Mouse (Mus musculus) left cerebral cortex, adult 9 months (tissue): Measurements from ENCODE around the gene Gm44511.
A peak's percentile ranks its signal among the peaks of the same experiment; 100 is the strongest.
"Not testable (repeated sequence)": the region's sequence is repeated elsewhere in the genome, so short reads cannot be mapped to it uniquely, and the experiment has no call there.

ENCODE experiments used
- DNase-seq, 2 experiments: peaks; one replicate each; pipeline ENCODE4 v3.0.0; 2022; ENCODE audit warnings: low spot score in 2 of 2

The Gm44511 gene

DNA sequence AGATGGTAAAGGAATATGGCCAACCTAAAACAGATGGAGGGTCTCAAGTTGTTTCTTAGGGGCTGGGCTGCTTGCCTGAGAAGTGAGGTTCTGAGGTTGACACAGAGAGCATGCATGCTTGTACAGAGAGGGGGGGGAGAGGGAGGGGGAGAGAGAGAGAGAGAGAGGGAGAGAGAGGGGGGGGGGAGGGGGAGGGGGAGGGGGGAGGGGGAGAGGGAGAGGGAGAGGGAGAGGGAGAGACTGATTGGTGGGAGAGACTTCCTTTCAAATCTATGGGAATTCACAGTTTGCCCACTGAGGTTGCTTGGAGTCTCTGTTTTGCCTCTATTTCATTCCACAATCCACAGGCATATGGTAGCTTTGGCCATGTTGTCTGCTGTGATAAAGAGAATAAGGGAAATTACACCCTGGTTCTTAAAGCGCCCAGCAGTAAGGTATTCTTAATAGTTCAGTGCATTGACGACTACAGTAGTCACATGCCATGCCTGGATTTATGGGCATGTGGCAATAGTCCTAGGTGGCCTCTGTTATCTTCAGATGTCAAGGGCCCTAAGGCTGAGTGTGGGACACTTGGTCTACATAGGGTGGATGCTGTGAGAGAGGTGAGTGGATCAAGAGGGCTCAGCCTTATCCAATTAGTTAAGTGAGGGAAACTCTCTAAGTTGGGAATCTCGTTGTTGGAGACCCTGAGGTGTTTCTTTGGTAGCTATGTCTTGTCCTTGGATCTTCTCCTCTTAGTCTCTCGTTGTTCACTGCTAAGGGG is 15.4 kb upstream of the Gm44511 start:
- DNase-seq: no peak

DNA sequence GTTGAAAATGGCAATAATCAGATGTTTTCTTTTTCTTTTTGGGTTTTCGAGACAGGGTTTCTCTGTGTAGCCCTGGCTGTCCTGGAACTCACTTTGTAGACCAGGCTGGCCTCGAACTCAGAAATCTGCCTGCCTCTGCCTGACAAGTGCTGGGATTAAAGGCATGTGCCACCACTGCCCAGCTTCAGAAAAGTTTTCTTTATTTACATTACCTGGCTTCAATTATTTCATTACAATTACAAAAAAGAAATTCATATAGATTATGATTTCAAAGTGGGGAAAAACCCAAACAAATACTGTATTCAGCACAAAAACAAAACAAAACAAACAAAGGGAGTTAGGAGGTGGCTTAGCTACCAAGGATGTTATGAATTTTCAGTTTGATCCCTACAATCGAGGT is 14.6 kb upstream of the Gm44511 start:
- not testable (repeated sequence) for DNase-seq

DNA sequence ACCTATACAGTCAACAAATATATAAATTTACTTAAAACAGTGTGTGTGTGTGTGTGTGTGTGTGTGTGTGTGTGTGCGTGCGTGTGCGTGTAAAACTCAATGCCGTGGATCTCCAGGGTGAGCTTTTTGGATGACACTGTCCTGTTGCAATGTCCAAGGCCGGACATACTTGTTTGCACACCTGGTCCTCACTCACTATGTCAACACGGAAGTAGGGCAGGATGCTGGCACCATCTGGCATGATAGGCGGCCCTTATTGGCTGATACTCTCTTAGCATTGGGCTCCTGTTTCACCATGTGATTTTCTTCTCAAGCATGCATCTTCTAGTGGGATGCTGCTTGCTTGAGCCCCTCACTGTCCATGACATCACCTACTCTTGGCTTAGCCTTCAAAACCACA is 13.8 kb upstream of the Gm44511 start:
- no peak for DNase-seq

DNA sequence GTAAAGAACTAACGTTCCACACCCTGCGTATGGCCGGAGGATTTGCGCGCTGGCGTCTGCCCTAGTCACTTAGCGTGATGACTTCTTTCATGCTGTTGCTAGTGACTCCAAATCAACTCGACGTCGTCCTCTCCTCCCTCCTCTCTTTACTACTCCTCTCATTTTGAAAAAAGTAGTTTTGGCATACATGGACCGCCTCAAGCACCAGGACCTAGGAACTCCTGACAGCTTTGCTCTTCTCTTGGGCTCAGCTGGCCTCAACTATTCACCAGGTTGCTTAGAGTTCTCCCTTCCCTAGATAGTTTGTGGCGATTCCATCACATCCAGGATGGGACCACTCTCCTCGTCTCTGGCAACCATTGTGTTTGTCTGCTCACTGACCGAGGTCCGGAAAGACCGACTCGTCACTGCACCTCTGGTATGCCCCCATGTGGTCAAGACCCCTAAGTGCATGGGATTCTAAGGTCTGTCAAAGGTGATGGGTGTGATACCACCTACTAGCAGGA is 13.2 kb upstream of the Gm44511 start:
- peak; percentile 57 to 83 for DNase-seq

DNA sequence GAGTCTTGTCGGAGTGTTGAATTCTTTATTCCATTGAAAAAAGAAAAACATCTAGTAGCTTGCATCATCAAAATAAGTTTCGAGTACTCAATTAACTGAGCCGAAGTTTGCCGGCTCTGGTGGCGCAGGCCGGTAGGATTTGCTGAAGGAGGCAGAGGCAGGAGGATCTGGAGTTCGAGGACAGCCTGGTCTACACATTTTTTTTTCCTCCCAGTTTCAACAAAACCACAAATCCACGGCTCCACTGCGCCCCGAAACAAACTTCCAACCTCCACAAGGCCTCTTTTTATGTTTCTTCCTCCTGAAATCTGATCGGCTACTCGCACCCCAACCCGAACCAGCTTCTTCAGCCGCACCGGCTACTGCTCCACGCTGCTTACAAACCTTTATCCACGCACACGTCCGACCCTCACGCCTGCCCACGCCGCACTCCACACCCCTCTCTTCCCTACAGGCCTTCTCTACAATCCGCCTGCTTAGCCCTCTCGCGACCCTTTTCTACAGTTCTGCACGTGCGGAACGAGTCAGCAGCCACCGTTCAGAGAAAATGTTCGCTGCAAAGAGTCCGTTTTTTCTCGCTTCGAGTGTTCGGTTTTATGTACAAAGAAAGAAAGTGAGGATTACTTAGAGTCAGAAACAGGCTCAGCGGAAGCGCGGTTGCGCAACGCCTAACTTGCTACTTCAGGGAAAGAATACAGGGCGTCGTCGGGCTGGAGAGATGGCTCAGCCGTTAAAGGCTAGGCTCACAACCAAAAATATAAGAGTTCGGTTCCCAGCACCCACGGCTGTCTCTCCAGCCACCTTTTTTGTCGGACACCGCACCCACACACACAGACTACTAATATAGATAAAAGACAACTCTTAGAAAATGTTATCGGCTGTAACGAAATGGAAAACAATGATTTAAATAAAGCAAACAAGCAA is 12.5 kb upstream of the Gm44511 start:
- DNase-seq: peak; percentile 79 to 95

DNA sequence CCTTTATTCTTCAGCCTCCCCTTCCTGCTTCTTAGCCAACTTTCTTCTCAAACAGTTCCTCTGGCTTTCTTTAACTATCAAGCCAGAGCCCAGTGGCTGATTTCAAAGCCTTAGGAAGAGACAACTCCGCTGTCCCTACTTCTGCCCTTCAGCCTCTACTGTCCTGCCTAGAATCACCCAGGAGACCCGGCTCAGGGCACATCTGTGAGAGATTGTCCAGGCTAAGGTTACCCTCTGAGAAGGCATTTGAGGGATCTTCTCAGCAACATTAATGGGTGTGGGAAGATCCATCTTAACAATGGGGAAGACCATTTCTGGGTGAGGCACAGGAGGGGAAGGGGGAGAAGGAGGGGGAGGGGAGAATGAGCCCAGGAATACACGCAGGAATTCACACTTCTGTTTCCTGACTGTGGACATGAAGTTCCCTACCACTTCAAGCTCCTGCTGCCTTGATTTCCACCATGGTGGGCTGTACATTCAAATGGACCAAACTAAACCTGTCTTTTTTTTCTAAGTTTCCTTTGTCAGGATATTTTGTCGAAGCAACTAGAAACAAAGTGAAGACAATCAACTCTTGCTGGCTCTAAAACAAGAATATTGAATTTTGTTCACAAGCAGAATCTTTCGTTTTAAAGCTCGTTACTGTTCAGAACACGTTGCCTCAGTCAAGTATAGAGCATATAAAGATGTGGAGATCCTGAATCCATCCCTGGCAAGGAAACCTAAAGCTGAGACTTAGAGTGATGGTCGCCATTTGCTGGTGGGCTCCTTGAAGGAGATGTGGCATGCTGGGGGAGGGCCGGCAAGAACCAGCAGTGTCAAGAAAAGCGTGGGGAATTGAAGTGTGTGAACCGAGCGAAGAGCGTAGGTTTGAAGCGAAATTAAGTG is 11.6 kb upstream of the Gm44511 start:
- no peak for DNase-seq

DNA sequence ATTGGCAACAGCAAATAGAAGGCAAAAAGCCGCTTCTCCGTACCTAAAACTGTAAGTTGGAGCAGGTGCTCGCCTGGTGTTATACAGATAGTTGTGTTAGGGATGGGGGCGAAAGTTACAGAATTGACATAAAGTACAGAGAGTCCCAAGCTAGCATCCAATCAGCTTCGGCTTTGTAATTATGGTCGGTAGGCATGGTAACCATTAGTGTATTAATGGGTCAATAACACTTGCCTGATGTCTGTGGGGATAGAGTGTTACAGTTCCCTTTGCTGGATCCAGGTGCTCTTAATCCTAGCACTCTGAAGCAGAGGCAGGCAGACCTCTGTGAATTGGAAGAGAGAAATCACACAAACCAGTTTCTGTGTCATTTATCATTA is 10.8 kb upstream of the Gm44511 start:
- no peak for DNase-seq

DNA sequence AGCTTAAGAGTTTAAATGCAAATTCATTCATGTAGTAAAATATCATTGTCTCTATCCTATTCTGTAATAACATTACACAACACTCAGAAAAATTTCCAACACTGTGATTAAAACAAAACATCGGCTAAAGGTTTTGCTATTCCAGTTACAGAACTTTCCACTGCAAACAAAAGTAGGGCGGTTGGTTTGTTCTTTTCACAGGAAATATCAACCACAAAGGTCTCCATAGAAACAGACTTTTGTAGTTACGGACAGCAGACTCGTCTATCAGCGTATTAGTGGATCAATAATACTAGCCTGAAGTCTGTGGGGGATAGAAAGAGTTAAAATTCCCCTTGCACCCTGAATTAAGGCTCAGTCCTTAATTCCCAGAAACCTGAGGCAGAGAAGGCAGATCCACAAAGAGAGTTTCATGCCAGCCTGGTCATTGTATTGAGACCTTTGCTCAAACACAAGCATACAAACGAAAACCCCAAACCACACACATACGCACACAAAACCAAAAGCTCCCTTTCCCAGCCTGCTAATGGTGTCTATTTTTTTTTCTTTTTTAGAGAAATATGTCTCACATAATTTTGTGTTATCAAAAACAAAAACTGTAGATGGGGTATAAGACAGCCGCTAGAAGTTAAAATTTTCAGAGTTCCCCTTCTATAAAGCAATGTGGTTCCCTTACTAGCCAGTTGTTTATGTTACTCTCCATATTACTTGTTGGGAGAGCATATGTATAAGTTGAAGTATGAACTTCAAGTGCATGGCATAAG is 10.3 kb upstream of the Gm44511 start:
- DNase-seq: no peak

DNA sequence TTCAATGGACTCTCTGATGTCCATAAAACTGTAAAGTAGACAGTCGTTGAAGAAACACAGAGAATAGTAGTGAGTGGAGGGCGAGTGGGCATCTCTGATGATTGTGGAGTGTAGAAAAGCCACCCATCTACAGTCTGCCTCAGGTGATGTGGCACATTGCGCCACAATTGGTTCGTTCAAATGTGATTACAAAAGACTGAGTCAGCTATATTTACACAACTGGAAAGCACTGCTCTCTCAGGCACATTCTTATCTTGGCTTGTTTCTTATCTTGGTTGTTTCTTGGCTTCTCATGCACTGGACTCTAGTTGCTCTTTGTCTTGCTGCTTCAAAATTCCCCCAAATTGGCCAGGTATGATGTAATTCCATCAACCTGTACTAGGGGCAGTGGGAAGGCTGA is 9.5 kb upstream of the Gm44511 start:
- DNase-seq: no peak

DNA sequence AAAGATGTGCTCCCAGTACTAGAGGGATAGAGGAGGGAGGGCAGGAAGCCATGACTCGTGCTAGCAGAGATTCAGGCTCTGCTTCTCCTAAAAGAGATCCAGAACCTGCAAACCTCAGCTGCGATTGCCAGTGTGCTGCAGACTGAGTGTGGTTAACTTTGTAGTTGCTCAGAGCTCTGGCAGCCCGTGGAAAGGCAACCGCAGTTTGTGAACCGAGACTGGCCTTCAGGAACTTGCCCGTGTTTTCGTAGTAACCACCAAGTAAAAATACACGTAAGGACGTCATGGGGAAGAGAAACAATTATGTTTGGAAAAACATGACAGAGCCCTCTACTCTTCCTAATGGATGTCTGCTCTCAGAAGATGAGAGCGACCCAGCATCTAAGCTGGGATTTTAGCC is 6.9 kb upstream of the Gm44511 start:
- DNase-seq: no peak

DNA sequence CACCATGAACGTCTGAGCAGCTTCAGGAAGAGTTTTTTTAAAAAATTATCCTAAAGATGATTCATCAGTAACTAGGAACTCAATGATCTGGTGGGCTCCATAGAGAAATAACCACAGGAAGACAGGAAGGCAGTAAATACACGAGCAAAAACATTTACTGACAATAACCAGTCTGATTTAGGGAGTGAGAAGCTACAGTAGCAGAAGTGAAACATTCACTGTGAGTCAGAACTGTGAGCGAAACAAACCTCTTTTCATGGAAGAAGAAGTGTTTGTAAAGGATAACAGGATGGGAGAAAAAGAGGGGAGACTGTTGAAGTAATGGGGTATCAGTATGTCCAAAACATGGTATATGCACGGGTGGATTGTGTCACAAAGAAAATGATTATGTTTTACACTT is 3.7 kb upstream of the Gm44511 start:
- DNase-seq: no peak

DNA sequence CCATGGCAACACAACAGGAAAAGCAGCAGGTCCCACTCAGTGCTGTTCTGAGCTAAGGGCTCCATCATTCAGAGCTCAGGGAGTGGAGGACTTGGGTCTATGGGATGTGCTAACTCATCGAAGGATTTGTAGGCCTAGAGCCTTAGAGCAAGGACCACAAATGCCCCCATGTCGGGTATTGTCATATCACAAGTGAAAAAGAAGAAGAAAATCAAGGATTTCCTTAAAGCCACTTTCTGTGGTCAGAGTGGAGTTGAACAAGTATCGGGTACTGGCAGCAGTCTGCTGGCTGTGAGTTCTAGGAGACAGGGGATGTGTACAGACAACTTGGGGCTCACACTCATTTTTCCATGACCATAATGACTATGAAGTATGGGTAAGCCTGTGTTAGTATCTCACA is 666 bp upstream of the Gm44511 start:
- no peak for DNase-seq

DNA sequence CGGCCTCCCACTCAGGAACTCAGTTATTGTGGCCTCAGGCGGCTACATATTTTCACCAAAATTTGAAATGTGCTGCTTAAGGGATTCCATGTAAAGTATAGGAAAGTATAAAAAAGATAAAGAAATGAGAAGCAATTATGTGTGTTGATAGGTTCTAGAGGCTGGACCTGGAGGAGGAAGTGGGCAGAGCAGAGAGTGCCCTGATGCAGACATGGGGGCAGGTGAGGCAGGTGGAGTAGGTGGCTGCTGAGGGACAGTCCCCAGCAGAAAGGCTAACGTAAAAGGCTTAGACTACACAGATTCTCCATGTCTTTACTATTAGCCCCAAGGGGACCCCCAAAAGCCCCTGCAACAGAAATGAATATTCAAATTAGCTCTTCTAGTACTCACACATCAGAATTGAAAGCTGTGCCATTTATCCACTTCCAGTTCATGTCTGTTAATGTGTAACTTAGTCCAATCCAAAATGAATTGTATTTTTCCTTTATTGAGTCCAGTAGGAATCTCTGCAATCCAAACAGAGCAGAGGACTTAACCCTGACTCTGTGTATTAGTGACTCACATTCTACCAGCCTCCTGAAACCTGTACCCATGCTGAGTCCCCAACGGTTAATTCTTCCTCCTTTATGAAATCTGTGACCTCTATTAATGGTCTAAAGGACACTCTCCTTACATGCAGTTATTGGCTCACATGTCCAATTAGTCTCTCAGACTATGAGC is 7.9 kb downstream of the Gm44511 start:
- DNase-seq: no peak

DNA sequence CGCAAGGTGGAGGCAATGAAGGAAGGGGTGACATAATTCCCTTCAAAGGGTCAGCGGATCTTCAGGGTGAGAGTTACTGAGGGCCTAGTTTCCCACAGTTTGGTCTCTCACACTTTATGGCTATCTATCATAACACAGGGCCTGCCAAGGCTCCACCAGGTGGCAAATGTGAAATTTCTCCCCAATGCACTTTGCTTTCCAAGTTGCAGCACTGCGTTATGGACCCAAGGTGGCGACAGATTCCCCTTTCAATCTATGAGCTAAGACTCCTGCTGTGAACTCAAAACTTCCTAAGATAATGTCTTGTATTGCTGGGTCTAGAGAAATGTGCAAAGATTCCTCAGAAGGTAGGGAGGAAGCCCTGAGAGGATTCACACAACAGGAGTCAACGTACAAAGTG is 17.6 kb downstream of the Gm44511 start:
- no peak for DNase-seq

DNA sequence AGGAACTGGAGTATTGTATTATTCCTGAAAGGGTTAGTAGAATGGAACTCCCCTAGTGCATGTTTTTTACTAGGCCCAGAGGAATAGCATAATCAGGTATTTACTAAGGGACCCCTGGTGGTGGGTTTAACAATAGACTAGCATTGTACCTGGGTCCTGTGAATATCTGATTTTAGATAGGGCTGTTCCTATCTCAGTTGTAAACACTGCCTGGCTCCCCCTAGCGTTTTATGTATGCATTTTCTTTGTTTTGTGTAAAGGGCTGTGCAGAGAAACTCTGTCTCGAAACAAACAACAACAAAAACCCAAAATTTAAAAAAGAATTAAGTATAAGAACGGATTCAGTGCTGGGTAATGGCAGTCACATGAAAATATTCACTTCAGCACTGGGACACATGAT is 19.1 kb downstream of the Gm44511 start:
- DNase-seq: no peak

DNA sequence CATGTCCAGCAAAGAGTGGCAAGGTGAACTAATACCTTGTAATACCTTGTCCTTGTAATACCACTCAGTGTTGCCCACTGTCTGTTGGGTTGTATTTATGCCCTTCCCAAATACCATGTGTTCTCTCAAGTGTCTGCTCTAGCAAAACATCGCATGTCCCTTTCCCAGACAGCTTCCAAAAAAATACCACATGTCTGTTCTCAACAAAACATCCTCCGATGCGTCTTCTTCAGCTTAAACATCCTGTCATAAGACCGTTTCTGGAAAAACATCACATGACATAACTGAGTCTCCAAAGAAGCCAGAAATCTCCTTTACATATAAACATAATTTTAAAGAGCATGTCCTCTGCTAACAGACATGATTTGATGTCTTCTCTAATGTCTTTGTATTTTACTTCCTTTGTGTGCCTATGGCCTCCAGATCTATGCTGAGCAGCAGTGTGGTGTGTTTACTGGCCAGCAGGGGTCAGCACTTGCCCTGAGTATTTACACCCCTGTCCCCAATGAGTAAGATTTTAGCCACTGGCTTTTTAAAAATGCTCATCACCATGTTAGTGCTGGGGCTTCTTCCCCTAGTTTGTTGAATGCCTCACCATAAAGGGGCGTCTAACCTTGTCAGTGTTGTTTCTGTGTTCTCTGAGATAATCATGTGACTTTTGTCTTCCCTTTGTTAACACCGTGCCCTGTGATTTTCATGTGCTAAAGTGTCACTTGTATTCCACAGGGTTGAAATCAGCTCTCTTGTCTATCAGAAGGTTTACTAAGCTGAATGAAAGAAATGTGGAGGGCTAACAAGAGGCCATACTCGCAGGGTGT is 21.1 kb downstream of the Gm44511 start:
- DNase-seq: peak in 1 of 2 experiments; percentile 58

DNA sequence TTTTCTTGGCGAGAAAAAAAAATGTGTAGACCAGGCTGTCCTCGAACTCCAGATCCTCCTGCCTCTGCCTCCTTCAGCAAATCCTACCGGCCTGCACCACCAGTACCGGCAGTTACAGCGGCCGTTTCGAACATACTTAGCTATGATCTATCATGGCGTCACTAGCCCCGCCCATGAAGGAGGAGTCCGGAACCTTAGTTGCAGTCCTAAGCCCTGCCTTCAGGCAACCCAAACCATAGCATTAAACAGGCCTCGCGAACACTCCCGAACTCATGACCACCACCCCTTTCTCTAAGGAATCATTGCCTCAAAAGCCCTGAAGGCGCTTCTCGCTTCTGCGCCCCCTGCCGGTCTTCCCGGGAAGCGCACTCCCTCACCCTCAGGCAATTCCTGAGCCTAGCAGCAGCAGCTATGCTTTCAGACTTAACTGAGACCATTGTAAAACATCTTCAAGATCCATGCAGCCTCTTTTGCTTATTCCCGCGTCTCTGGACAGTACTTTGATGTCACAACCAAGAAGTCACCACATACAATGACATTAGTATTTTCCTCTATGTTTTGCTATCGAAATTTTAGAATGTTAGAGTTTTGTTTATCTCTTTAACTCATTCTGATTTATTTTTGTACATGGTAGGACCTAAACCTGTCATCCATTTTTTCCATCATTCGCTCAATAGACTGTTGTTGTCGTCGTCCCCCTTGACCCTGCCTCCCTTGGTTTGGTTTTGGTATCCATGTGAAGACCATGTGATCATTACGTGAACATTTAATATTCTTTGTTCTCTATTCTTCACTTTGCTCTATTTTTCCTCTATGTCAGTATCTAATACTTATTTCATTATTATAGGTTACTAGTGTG is 22.9 kb downstream of the Gm44511 start:
- peak; percentile 96 to 98 for DNase-seq

DNA sequence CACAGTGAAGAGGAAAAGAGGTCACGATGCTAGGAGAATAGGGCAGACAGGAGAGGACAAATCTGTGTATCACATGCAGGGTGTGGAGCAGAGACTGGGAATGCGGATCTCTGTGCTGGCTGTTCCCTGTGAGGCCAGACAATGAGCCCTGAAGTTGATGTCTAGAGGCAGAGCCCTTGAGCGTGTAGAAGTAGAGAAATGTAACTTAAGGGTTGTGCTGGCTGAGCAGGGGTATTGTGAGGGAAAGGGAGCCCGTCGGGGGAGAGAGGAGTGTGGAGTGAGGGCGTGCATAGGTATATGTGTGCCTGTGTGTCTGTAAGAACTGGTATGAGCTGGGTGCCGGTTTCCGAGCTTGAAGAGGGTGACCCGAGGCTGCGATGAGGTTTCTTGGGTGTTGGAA is 23.6 kb downstream of the Gm44511 start:
- no peak for DNase-seq

DNA sequence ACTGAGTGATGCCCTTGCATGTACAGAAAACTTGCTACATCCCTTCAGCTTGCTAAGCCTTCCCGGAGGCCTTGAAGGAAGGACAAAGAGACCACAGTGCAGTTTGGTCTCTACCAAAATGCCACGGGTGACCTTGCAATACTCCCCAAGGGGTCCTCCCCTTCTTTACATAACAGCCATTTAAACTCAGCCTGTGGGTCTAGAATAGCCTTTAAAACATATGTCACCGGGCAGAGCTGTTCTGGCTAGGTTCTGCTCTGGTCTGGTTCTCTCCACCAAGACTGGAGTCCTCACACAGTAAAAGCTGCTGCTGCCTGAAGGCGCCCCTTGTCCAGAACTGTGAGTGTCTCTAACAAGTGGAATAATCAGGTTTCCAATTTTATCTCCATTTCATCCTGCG is 25.4 kb downstream of the Gm44511 start:
- not testable (repeated sequence) for DNase-seq
